Comparison of ENCODE assay signal across 27 mouse cellular contexts in the genomic region with DNA sequence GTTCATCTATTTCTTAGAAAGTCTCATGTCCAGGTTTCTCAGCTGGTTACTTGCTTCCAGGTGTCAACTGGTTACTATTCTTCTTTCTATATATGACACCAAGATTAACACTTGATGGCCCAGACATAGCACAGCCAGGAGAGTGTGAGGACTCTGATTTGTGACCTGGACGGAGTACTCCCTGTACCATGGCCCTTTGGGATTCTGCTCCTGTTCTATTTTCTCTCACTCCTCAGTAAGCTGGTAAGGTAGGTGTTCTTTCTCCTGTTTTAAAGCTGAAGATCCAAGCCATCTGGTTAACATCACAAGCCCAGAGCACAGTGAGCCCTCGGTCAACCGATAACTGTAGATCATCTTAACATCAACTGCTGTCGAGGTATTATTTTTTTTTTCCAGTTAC. TPM values are rescaled to one million over a fixed set of nuclear protein-coding genes. Genes with fewer than 3 reads are reported as not detected.
DNase-seq lines count a peak whose midpoint lies in the region; ATAC-seq and TF ChIP-seq lines count a peak whose summit lies in the region.
"Had no signal": no experiment of that assay in that cellular context is flagged by ENCODE, and none has a peak within 500 bp of the region (broad histone marks: within the 10 kb centered on the region; RNA-seq: fewer than 3 reads in every experiment).

No protein-coding gene starts in this region.

- no peak for TF ChIP-seq EP300 in heart, postnatal 0 days (IDR thresholded peaks at IDR 0.05; ENCODE audit: low read depth)

- no peak for DNase-seq in heart, postnatal 25 days (ENCODE audit: low spot score)
- DNase-seq in heart, postnatal 0 days (ENCODE audit: low spot score), result no peak
- DNase-seq in heart, postnatal 10 days, result no peak
- DNase-seq in liver, embryonic 13.5 days, result no peak
- no peak for DNase-seq in liver, embryonic 11.5 days (ENCODE audit: low spot score)
- DNase-seq in left cerebral cortex, postnatal 25 days (ENCODE audit: low spot score in 2 of 2), result no peak
- DNase-seq: adrenal gland, postnatal 25 days; cerebellum, adult 11-12 months; cerebellum, postnatal 10 days; gastrocnemius, postnatal 25 days; kidney, adult 8-10 months; kidney, postnatal 4 days; left cerebral cortex, postnatal 4 days; lung, postnatal 10 days; retina, postnatal 1 day; right cerebral cortex, postnatal 14 days; thymus, postnatal 14 days had no signal

- peaks cover 56% of the 10 kb centered on the region for H3K4me1 ChIP-seq in heart, embryonic 12.5 days (replicated peaks)
- H3K4me1 ChIP-seq in heart, postnatal 0 days (ENCODE audit: control insufficient read depth, insufficient read depth), result peaks cover 26% of the 10 kb centered on the region
- H3K4me1 ChIP-seq in liver, embryonic 13.5 days (replicated peaks), result peaks cover 12% of the 10 kb centered on the region
- peaks cover 2% of the 10 kb centered on the region; the same call in 1 of the 2 replicates for H3K4me1 ChIP-seq in liver, embryonic 11.5 days (replicated peaks; ENCODE audit: control insufficient read depth, insufficient read depth, low read length)
- H3K4me1 ChIP-seq: midbrain, embryonic 15.5 days; neural tube, embryonic 15.5 days had no signal

- no peaks in the 10 kb centered on the region for H3K27me3 ChIP-seq in heart, embryonic 12.5 days (replicated peaks)
- H3K27me3 ChIP-seq in heart, postnatal 0 days (ENCODE audit: control insufficient read depth, insufficient read depth, low read length), result no peaks in the 10 kb centered on the region
- 0 out of 2 replicates have a peak, but pooled peaks cover 3% of the 10 kb centered on the region for H3K27me3 ChIP-seq in liver, embryonic 13.5 days
- no peaks in the 10 kb centered on the region for H3K27me3 ChIP-seq in liver, embryonic 11.5 days (replicated peaks; ENCODE audit: control insufficient read depth, insufficient read depth, low read length)
- H3K27me3 ChIP-seq: embryonic facial prominence, embryonic 13.5 days; neural tube, embryonic 15.5 days had no signal

- WGBS in heart, embryonic 12.5 days, result 24% methylated on average over 4 of the region's 4 CpGs
- 25% methylated on average over 4 of the region's 4 CpGs for WGBS in heart, postnatal 0 days
- WGBS in liver, embryonic 13.5 days (ENCODE audit: insufficient replicate concordance), result 72% methylated on average over 4 of the region's 4 CpGs
- 68% methylated on average over 4 of the region's 4 CpGs for WGBS in liver, embryonic 11.5 days

- intact Hi-C loops in heart, postnatal 25 days (cut with DNase I), result no loop called here
- intact Hi-C loops in heart, postnatal 10 days (cut with DNase I), result no loop called here
- intact Hi-C loops in left cerebral cortex, postnatal 25 days (cut with DNase I), result loop anchor here (5.0 kb wide), 1 partner anchor 135 kb away; no protein-coding TSS in a partner anchor

- H3K4me3 ChIP-seq in heart, embryonic 12.5 days, result no peak overlapping the region
- no peak overlapping the region for H3K4me3 ChIP-seq in heart, postnatal 0 days (ENCODE audit: low read depth, low read length)
- no peak overlapping the region for H3K4me3 ChIP-seq in liver, embryonic 13.5 days (replicated peaks)
- H3K4me3 ChIP-seq in liver, embryonic 11.5 days (ENCODE audit: low read depth, low read length), result no peak overlapping the region
- H3K4me3 ChIP-seq: embryonic facial prominence, embryonic 13.5 days; forebrain, embryonic 10.5 days; forebrain, embryonic 15.5 days; midbrain, embryonic 10.5 days; midbrain, embryonic 15.5 days; neural tube, embryonic 15.5 days had no signal

- no peaks in the 10 kb centered on the region for H3K9me3 ChIP-seq in heart, embryonic 12.5 days (replicated peaks)
- no peaks in the 10 kb centered on the region for H3K9me3 ChIP-seq in heart, postnatal 0 days (replicated peaks; ENCODE audit: control insufficient read depth, low read length)
- no peaks in the 10 kb centered on the region for H3K9me3 ChIP-seq in liver, embryonic 13.5 days (replicated peaks)
- no peaks in the 10 kb centered on the region for H3K9me3 ChIP-seq in liver, embryonic 11.5 days (ENCODE audit: control insufficient read depth, low read length)
- H3K9me3 ChIP-seq: embryonic facial prominence, embryonic 13.5 days; forebrain, embryonic 10.5 days; forebrain, embryonic 15.5 days; midbrain, embryonic 10.5 days; midbrain, embryonic 15.5 days; neural tube, embryonic 15.5 days had no signal

- ATAC-seq in heart, embryonic 12.5 days (ENCODE audit: insufficient number of reproducible peaks, low FRiP score), result 0 out of 2 replicates have a peak, but pooled peaks have one; percentile 26
- peak; percentile 49; the same call in 1 of the 2 replicates for ATAC-seq in heart, postnatal 0 days (ENCODE audit: insufficient read depth, low read depth)
- ATAC-seq in liver, embryonic 13.5 days (ENCODE audit: low read depth), result no peak
- no peak for ATAC-seq in liver, embryonic 11.5 days (replicated peaks; ENCODE audit: low FRiP score)
- ATAC-seq: CD4-positive, CD25-positive, alpha-beta regulatory T cell, adult 4 months; forebrain, embryonic 15.5 days; midbrain, embryonic 15.5 days had no signal

- TF ChIP-seq CTCF in heart, postnatal 0 days (IDR thresholded peaks at IDR 0.05; ENCODE audit: low read depth), result no peak

- peak overlapping the region; percentile 93 for H3K27ac ChIP-seq in heart, embryonic 12.5 days (ENCODE audit: poor library complexity, severe bottlenecking)
- H3K27ac ChIP-seq in heart, postnatal 0 days (ENCODE audit: low read depth), result peak overlapping the region; percentile 85
- H3K27ac ChIP-seq in liver, embryonic 13.5 days, result 0 out of 2 replicates have a peak overlapping the region, but pooled peaks have one; percentile 9
- no peak overlapping the region for H3K27ac ChIP-seq in liver, embryonic 11.5 days (ENCODE audit: low read depth, low read length)
- H3K27ac ChIP-seq: embryonic facial prominence, embryonic 13.5 days; forebrain, embryonic 10.5 days; forebrain, embryonic 15.5 days; hindbrain, embryonic 14.5 days; kidney, postnatal 0 days; midbrain, embryonic 10.5 days; midbrain, embryonic 15.5 days; neural tube, embryonic 15.5 days had no signal

- H3K4me2 ChIP-seq in heart, embryonic 12.5 days, result peak overlapping the region; percentile 2; the same call in 1 of the 2 replicates
- no peak overlapping the region for H3K4me2 ChIP-seq in heart, postnatal 0 days (ENCODE audit: low read depth, low read length)
- H3K4me2 ChIP-seq in liver, embryonic 13.5 days, result no peak overlapping the region
- H3K4me2 ChIP-seq in liver, embryonic 11.5 days, result no peak overlapping the region
- H3K4me2 ChIP-seq: embryonic facial prominence, embryonic 13.5 days; forebrain, embryonic 15.5 days; hindbrain, embryonic 14.5 days; midbrain, embryonic 15.5 days; neural tube, embryonic 15.5 days had no signal

- H3K36me3 ChIP-seq in heart, embryonic 12.5 days, result no peaks in the 10 kb centered on the region
- H3K36me3 ChIP-seq in heart, postnatal 0 days (replicated peaks; ENCODE audit: control insufficient read depth, insufficient read depth, low read length), result no peaks in the 10 kb centered on the region
- no peaks in the 10 kb centered on the region for H3K36me3 ChIP-seq in liver, embryonic 13.5 days
- no peaks in the 10 kb centered on the region for H3K36me3 ChIP-seq in liver, embryonic 11.5 days (ENCODE audit: control insufficient read depth, insufficient read depth, low read length)
- H3K36me3 ChIP-seq: embryonic facial prominence, embryonic 13.5 days; forebrain, embryonic 10.5 days; forebrain, embryonic 15.5 days; midbrain, embryonic 10.5 days; midbrain, embryonic 15.5 days; neural tube, embryonic 15.5 days had no signal

- no peak overlapping the region for H3K9ac ChIP-seq in heart, embryonic 12.5 days
- no peak overlapping the region for H3K9ac ChIP-seq in heart, postnatal 0 days (replicated peaks; ENCODE audit: low read depth, low read length)
- no peak overlapping the region for H3K9ac ChIP-seq in liver, embryonic 13.5 days
- H3K9ac ChIP-seq in liver, embryonic 11.5 days (ENCODE audit: low read depth, low read length), result no peak overlapping the region
- H3K9ac ChIP-seq: embryonic facial prominence, embryonic 13.5 days; forebrain, embryonic 15.5 days; hindbrain, embryonic 14.5 days; midbrain, embryonic 15.5 days; neural tube, embryonic 15.5 days had no signal

RNA-seq across cellular contexts. Expression of gene Scmh1, which starts 12.7 kb away (rescaled TPM):
- polyA plus RNA-seq in heart, embryonic 12.5 days (2016; fragmentation: Nextera tagmentation; extraction: Ambion mirVana), result 90.1 and 102 TPM in 2 replicates
- total RNA-seq in heart, postnatal 25 days (2021), result 10 to 100 TPM; 59.3 to 64.7 TPM
- total RNA-seq in heart, postnatal 0 days (2014; rRNA removed; ENCODE audit: low replicate concordance), result 26.8 and 28.3 TPM in 2 replicates
- polyA plus RNA-seq in heart, postnatal 0 days (2015; fragmentation: Nextera tagmentation; extraction: Ambion mirVana), result 49.8 and 51.5 TPM in 2 replicates
- total RNA-seq in heart, postnatal 10 days (2021), result 10 to 100 TPM; 77.3 to 80.1 TPM
- polyA plus RNA-seq in liver, embryonic 13.5 days (2015; fragmentation: Nextera tagmentation; extraction: Ambion mirVana), result 12.8 and 13.3 TPM in 2 replicates
- polyA plus RNA-seq in liver, embryonic 11.5 days (2014; fragmentation: Nextera tagmentation; extraction: Ambion mirVana), result 22.6 and 33.8 TPM in 2 replicates
- total RNA-seq in left cerebral cortex, postnatal 25 days (2021), result 100 to 1,000 TPM; 102 to 113 TPM

Comparison
In these comparisons a context has a peak if more than half of its experiments do, and no peak if none do; other contexts are left out.
1. ATAC-seq: peak in heart, embryonic 12.5 days (single experiment) and heart, postnatal 0 days (single experiment); none in liver, embryonic 13.5 days (single experiment) and liver, embryonic 11.5 days (single experiment).